Mouse (Mus musculus) layer of hippocampus, postnatal 10 days (tissue): ENCODE data around the gene Grid2ip. TPM values are rescaled to one million over a fixed set of nuclear protein-coding genes. Genes with fewer than 3 reads are reported as not detected.
"Not testable (repeated sequence)": the region's sequence is repeated elsewhere in the genome, so short reads cannot be mapped to it uniquely, and the experiment has no call there.

Source experiments
- DNase-seq, 2 experiments: peaks; one replicate each; pipeline ENCODE4 v3.0.0; 2021; ENCODE audit warnings: low spot score in 2 of 2
- total RNA-seq, 2 experiments: library from RNA; stranded (reverse); gene quantifications; 2 replicates each; pipeline ENCODE4 v1.2.3; 2021

Gene Grid2ip
- total RNA-seq, 2 experiments from 2014 or later, result 3.4 to 4.9 TPM

DNA sequence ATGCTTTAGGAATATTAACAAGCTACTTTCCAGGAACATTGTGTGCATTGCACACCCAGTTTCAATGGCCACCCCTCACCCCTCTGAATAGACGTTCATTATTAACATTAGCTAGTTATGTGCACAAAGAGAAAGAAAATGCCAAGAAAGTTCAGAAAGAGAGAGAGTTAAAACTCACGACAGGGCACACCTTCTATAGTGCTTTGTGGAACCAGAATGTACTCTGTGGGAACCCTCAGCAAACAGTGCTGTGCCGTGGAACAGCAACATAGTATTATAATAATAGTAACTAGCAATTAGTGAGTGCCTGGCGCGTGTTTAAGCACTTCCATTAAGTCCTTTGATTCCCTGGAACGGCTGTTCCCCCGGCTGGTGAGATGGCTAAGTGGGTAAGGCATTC, 4.3 kb downstream of the Grid2ip start:
- DNase-seq, result peak in 1 of 2 experiments; percentile 18

GRCm38 (mm10) chr5:143363678-143364615, 6.8 kb downstream of the Grid2ip start:
- DNase-seq, result peak; percentile 35 to 60

GRCm38 (mm10) chr5:143367931-143368330, 10.8 kb downstream of the Grid2ip start:
- no peak for DNase-seq

DNA sequence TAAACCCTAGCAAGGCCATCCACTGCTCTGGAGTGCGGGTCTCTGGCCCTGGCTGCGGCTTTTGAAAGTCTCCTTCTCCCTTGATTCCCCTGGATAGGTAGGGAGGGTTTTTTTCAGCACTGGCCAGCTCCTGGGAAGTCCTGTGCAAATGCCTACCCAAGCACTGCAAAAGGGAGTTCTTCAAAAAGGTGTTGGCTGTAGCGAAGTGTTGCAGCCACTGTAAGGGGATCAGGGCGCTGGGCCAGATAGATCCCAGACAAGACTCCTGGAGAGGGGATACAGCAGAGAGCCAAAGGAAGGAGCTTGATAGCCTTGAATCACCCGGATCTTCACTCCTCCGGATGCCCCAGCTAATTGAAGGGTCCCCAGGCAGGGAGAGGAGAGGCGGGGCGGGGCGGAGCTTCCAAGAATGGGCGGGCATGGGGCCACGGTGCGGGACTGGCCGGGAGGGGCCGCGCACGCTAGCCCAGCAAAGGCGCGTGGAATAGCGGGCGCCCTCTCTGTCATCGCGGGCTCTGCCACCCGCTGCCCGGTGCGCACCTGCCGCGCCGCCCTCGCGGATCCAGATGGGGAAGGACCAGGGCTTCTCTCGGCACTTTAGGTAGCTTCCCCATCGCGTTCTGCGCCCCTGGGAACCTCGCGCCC, 12.6 kb downstream of the Grid2ip start:
- peak in 1 of 2 experiments; percentile 35 for DNase-seq

- DNase-seq, result peak in 1 of 2 experiments; percentile 29
These were observed 13.4 kb downstream of the Grid2ip start for GRCm38 (mm10) chr5:143370416-143371145.

DNA sequence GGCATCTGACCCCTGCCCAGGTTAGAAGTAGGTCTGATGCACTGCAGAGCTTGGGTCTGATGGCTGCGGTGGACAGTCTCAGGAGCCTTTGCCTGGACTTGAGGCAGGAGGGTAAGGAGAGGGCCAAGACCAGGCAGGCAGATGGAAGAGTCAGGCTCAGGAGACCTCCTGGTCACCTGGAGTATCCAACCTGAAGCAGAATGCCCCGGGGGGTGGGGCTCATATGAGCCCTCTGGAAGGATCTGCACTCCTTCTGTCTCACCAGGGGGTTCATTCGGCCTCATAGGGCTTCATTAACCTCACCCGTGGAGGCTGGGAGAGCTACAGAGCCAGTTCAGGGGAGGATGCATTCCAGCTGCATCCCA, 14.0 kb downstream of the Grid2ip start:
- no peak for DNase-seq

- DNase-seq, result peak; percentile 21 to 36
These were observed 15.7 kb downstream of the Grid2ip start for GRCm38 (mm10) chr5:143372818-143373217.

DNA sequence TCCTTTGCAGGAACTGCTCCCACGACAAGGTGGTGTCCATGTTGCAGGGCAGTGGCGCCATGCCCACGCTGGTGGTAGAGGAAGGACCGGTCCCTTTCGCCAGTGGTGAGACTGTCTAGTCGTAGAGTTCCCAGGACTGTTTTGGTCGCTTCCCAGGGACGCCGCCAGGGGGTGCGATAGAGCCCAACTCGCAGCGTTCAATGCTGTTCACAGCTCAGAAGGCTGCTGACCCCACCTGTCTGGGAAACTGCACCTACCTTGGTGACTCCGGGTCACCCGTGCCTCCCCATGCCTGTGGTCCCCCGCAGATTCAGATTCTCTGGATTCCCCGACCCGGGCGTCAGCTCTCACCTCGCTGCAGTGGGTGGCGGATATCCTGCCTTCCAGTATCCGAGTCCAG, 18.1 kb downstream of the Grid2ip start:
- peak; percentile 75 to 82 for DNase-seq

- no peak for DNase-seq
These were observed 19.0 kb downstream of the Grid2ip start for GRCm38 (mm10) chr5:143376156-143376555.

DNA sequence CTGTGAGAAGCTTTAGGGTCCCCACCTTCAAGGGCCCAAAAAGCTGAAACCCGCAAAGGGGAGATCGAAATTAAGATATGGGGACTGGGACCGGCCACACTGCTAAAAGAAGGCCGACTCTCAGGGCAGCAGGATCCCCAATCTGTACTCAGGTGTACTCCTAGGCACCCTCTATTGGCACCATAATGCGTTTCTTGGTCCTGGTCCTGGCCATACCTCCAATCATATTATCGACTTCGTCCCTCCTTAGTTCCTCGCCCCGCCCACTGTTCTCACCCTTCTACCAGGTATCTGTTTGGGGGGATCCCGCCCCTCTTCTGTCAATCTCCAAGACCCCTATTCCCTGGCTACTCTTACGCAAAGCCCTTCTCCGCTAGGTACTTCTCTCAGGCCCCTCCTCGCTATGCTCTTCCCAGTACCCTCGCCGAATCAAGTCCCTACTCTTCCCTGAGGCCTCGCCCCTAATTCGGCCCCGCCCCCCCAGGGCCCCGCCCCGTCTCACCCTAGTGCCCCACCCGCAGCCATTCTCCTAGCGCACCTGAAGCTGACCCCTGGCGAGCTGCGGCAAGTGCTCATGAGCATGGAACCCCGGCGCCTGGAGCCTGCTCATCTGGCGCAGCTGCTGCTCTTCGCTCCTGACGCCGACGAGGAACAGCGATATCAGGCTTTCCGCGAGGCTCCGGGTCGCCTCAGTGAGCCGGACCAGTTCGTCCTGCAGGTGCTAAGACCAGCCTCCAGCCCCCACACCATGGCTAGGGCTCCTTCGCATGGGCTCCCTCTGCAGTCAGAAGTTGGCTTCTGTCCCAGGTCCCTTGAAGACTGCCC, 29.9 kb downstream of the Grid2ip start:
- no peak for DNase-seq

DNA sequence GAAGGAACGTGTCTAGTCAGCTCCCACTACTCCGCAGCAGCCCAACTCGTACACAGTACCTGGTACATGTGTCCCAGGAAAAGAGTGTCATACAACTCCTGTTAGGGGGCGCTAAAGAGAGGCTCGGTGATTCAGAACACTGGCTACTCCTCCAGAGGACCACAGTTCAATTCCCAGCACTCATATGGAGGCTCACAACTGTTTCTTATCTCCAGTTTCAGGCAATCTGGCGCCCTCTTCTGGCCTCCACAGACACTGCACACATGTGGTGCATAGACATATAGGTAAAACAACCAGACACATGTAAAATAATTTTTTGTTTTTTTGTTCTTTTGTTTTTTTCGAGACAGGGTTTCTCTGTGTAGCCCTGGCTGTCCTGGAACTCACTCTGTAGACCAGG, 37.0 kb downstream of the Grid2ip start:
- no peak for DNase-seq

GRCm38 (mm10) chr5:143394966-143395365, 37.8 kb downstream of the Grid2ip start:
- not testable (repeated sequence) for DNase-seq

DNA sequence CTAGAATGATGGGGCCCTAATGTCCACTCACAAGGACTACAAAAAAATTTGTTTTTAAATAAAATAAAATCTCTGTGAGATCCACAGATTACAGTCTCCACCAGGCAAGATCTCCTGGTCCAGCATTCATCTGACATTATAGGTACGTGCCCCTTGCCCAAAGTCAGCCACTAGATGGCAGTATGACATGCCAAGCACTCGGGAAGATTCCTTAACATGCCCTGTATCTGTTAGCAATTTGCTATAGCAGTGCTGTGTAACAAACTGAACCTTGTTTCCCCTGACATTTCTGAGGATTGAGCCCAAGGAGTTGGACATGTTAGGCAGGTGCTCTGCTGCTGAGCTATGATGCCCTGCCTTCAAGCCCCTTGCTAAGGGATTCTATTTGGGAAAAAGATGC, 38.5 kb downstream of the Grid2ip start:
- no peak for DNase-seq

DNA sequence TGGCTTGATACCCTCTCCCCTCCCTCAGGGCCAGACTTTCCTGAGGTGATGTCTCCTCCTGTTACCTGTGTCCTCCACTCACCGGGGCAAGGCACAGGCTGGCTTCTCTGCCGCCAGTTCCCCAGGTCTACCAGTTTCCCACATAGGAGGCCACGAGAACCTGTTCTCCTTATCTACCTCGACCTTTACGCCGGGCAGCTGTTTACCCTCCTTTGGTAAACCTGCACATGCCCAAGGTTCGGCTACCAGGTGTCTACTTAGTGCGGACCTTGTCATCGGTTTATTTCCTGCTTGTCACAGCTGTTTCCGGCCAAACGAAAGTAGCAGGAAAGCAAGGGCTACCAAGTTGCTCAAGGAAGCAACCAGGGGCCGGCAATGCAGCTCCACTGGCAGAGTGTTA, 43.4 kb downstream of the Grid2ip start:
- no peak for DNase-seq

DNA sequence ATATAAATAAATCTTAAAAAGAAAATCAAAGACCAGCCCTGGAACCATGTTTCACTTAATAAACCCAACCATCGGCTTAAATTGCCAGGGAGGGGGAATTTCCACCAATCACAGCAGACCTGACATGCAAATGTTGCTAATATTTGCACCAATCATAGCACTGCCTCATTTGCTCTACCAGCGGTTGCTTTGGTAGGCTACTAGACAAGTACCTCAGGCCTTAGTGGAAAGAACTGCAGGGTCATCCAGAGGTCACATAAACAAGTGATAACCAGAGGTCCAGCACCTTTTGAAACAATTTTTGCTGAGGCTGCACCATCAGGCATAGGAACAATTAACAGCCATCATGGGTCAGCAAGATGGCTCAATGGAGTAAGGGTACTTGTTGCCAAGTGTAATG, 44.4 kb downstream of the Grid2ip start:
- no peak for DNase-seq

- peak; percentile 82 to 89 for DNase-seq
These were observed 46.3 kb downstream of the Grid2ip start, which contains the start of gene Kdelr2 for GRCm38 (mm10) chr5:143403221-143404147. TSS of gene Kdelr2 (plus strand) at chr5:143403838.

DNA sequence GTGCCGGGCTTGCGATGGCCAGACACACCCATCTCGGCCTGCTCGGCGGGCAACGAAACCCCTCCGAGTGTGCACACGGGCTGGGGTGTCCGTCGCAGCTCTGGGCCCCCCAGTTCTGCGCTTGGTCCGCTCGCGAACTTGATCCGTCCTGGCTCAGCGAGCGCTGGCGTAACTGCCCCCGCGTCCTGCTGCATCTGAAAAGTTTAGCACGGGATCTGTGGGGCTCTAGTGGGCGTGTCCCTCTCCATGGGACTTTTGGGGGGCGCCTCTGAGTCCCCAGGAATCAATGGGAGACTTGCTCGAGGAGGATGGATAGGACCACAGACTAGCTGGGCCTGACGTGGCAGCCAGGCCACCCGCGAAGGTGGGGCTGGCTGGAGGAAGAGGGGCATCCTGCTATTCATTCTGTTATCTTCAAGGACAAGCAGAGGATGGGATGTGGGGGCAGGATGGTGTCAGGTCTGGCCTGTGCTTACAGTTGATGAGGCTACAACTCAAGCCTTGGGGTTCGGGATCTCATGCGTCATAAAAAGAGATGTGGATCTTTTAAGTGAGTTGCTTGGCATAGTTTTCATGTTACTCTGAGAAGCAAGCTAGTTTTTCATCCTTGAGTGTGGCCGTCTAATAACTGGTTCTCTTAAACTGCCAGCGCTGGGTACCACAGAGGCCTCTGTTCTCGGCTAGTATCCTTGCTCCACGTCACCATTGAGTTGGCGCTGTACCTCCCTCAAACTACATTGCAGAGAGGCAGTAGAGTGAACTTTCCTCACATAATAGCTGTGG, 47.2 kb downstream of the Grid2ip start:
- DNase-seq, result no peak

- DNase-seq, result no peak
These were observed 48.1 kb downstream of the Grid2ip start for GRCm38 (mm10) chr5:143405200-143405599.

DNA sequence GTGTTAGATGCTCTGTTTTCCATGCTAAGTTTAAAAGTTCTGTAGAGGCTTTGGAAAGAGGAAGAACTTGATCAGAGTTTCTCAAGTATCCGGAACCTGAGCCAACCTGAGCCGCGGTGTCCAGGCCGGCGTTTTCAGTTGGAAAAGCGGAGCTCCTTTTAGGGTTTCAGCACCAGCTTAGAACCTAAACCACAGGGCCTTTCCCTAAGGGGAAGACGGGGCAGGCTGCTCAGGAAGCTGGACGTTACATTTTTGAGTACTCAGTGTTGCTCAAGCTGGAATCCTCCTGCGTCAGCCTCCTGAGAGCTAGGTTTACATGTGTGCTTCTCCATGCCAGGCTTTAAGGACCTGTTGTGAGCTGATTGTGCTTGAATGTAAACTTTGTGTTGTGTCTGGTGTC, 49.4 kb downstream of the Grid2ip start:
- DNase-seq, result no peak
